Mouse (Mus musculus): ENCODE results near the gene Aqp8. TPM values are rescaled to one million over a fixed set of nuclear protein-coding genes. Genes with fewer than 3 reads are reported as not detected.

Gene Aqp8
- 86.1 and 125 TPM in 2 replicates for polyA plus RNA-seq (2015; fragmentation: Nextera tagmentation; extraction: Ambion mirVana)

DNA sequence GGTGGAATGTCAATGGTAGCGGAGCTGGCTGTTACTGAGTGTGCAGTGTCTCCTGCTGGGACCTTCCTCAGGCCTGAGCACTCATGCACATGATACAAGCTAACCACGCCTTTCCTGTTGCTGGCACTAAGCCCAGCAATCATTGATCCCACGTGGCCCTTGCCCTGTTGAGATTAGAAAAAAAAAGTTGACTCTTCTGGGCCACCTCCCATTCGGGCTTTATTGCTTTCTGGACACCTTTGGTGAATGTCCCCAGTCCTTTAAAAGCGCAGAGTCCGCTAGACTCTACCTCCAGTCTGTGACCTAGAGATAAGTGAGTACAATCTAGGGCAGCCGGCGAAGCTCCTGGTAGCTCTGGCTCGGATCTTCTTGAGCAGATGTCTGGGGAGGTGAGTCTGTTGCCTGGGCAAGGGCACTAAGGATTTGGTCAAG is at the start of gene Aqp8:
Aqp8 (plus strand) TSS at position 222 of the 432 bp plus-strand sequence.
- Histone ChIP-seq H3K27ac (ENCODE audit: low read length) (peak within 1 kb of the TSS; percentile 79), H3K9ac (ENCODE audit: low read depth, low read length) (peak within 1 kb of the TSS; percentile 41), H3K36me3 (ENCODE audit: control insufficient read depth, insufficient read depth) (no peaks in the 10 kb centered on the region), H3K4me2 (ENCODE audit: low read depth, low read length) (peak within 1 kb of the TSS; percentile 46), H3K4me1 (ENCODE audit: control insufficient read depth, low read depth, low read length) (peaks cover 57% of the 10 kb centered on the region), H3K27me3 (ENCODE audit: control insufficient read depth, insufficient read depth, low read depth, low read length) (no peaks in the 10 kb centered on the region), H3K4me3 (ENCODE audit: low read depth, low read length) (peak within 1 kb of the TSS; percentile 43), H3K9me3 (replicated peaks; ENCODE audit: control insufficient read depth, low read length) (no peaks in the 10 kb centered on the region)
- WGBS (ENCODE audit: insufficient replicate concordance) = 8% methylated on average over 9 of the region's 9 CpGs
- ATAC-seq (ENCODE audit: low read depth) = peak; percentile 86

DNA sequence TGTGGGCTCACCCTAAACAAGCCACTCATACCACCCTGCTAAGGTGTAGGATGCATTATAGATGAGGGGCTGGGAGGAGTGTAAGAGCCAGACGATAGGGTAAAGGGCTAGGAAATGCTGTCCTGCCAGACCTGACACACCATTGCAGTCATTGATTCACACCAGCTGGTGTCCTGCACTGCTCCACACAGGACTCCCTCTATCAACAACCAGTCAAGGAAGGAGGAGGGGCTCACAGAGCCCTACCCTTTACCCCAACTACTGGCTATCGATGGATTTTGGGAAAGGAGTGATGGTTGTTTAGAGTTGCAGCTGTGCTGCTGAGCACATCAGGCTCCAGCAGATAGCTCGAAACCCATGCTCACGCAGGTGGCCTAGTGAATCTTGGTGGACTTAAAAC is 45.3 kb upstream of the Aqp8 start:
- no peaks in the 10 kb centered on the region for H3K4me1 ChIP-seq (ENCODE audit: control insufficient read depth, low read depth, low read length)
- ATAC-seq (ENCODE audit: low read depth) = no peak
- H3K27me3 ChIP-seq (ENCODE audit: control insufficient read depth, insufficient read depth, low read depth, low read length) = no peaks in the 10 kb centered on the region
- H3K9ac ChIP-seq (ENCODE audit: low read depth, low read length) = no peak overlapping the region
- H3K27ac ChIP-seq (ENCODE audit: low read length) = no peak overlapping the region
- 68% methylated on average over 4 of the region's 4 CpGs for WGBS (ENCODE audit: insufficient replicate concordance)
- no peaks in the 10 kb centered on the region for H3K9me3 ChIP-seq (replicated peaks; ENCODE audit: control insufficient read depth, low read length)
- no peaks in the 10 kb centered on the region; the same call in 1 of the 2 replicates for H3K36me3 ChIP-seq (ENCODE audit: control insufficient read depth, insufficient read depth)
- no peak overlapping the region for H3K4me3 ChIP-seq (ENCODE audit: low read depth, low read length)
- no peak overlapping the region for H3K4me2 ChIP-seq (ENCODE audit: low read depth, low read length)

DNA sequence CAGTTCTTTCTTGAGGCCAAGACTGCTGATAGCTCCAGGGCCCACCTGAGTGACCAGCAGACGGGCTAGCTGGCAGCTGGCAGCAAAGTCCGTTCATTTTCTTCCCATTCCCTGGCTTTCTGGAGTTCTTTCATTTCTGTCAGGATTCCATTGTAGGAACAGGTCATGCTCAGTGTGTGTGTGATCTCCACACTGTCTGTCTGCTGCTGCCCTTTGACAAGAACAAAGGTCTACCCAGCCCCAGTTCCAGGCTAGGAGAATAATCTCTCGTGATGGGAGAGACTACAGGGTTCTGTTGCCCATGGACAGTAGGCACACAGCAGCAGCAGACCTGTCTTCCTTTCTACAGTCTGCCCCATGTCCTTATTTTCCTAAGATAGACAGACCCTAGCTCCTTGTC is 44.4 kb upstream of the Aqp8 start:
- peak overlapping the region; percentile 9; the same call in 1 of the 2 replicates for H3K27ac ChIP-seq (ENCODE audit: low read length)
- WGBS (ENCODE audit: insufficient replicate concordance) = 65% methylated on average over 3 of the region's 3 CpGs
- ATAC-seq (ENCODE audit: low read depth) = no peak
- H3K27me3 ChIP-seq (ENCODE audit: control insufficient read depth, insufficient read depth, low read depth, low read length) = no peaks in the 10 kb centered on the region
- no peaks in the 10 kb centered on the region for H3K9me3 ChIP-seq (replicated peaks; ENCODE audit: control insufficient read depth, low read length)
- no peak overlapping the region for H3K4me2 ChIP-seq (ENCODE audit: low read depth, low read length)
- no peaks in the 10 kb centered on the region for H3K4me1 ChIP-seq (ENCODE audit: control insufficient read depth, low read depth, low read length)
- no peak overlapping the region; the same call in 1 of the 2 replicates for H3K9ac ChIP-seq (ENCODE audit: low read depth, low read length)
- H3K36me3 ChIP-seq (ENCODE audit: control insufficient read depth, insufficient read depth) = no peaks in the 10 kb centered on the region; the same call in 1 of the 2 replicates
- H3K4me3 ChIP-seq (ENCODE audit: low read depth, low read length) = no peak overlapping the region

DNA sequence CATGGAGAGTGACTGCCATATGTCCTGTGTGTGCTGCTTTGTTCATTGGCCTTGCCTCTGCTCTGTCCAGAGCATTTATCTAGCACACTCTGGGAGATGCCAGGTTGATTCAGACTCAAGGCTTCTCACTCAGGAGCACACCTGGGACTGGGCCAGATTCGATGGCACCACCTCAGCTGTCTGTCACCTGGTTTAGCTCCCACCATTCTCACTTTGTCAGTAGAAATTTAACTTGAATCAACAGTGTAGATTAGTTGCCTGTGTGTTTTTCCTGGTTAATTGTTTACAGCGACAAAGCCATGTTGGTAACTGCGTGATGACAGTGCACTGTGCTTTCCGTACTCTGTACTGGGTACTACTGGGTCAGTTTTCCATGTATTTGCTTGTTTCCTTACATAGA is 42.1 kb upstream of the Aqp8 start:
- Histone ChIP-seq H3K36me3 (ENCODE audit: control insufficient read depth, insufficient read depth) (no peaks in the 10 kb centered on the region), H3K9ac (ENCODE audit: low read depth, low read length) (no peak overlapping the region), H3K4me2 (ENCODE audit: low read depth, low read length) (no peak overlapping the region), H3K27ac (ENCODE audit: low read length) (peak overlapping the region; percentile 73), H3K4me3 (ENCODE audit: low read depth, low read length) (no peak overlapping the region), H3K9me3 (replicated peaks; ENCODE audit: control insufficient read depth, low read length) (no peaks in the 10 kb centered on the region), H3K4me1 (ENCODE audit: control insufficient read depth, low read depth, low read length) (no peaks in the 10 kb centered on the region; the same call in 1 of the 2 replicates), H3K27me3 (ENCODE audit: control insufficient read depth, insufficient read depth, low read depth, low read length) (no peaks in the 10 kb centered on the region)
- peak; percentile 78 for ATAC-seq (ENCODE audit: low read depth)
- WGBS (ENCODE audit: insufficient replicate concordance) = 75% methylated on average over 4 of the region's 4 CpGs

DNA sequence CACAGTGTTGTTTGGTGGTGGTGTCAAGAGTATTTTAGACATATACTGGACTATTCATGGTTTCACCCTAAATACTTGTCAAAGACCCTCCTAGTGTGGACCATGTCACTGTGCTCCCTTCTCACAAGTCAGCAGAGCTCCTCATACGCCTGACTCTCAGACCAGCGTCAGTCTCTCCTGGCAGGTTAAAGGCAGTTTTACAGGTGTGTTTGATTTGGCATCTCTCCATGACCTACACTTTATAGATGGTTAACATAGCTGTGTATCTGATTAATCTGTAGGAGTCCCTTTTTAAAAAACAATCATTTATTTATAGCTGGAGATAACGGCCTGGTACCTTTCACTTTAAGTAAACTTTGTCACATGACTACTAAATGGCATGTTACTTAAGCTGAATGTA is 40.1 kb upstream of the Aqp8 start:
- Histone ChIP-seq H3K27ac (ENCODE audit: low read length) (no peak overlapping the region), H3K9ac (ENCODE audit: low read depth, low read length) (no peak overlapping the region), H3K4me2 (ENCODE audit: low read depth, low read length) (no peak overlapping the region), H3K9me3 (replicated peaks; ENCODE audit: control insufficient read depth, low read length) (no peaks in the 10 kb centered on the region), H3K4me1 (ENCODE audit: control insufficient read depth, low read depth, low read length) (no peaks in the 10 kb centered on the region; the same call in 1 of the 2 replicates), H3K4me3 (ENCODE audit: low read depth, low read length) (no peak overlapping the region), H3K36me3 (ENCODE audit: control insufficient read depth, insufficient read depth) (no peaks in the 10 kb centered on the region), H3K27me3 (ENCODE audit: control insufficient read depth, insufficient read depth, low read depth, low read length) (no peaks in the 10 kb centered on the region)
- ATAC-seq (ENCODE audit: low read depth) = no peak
- 75% methylated on average over 3 of the region's 3 CpGs for WGBS (ENCODE audit: insufficient replicate concordance)

DNA sequence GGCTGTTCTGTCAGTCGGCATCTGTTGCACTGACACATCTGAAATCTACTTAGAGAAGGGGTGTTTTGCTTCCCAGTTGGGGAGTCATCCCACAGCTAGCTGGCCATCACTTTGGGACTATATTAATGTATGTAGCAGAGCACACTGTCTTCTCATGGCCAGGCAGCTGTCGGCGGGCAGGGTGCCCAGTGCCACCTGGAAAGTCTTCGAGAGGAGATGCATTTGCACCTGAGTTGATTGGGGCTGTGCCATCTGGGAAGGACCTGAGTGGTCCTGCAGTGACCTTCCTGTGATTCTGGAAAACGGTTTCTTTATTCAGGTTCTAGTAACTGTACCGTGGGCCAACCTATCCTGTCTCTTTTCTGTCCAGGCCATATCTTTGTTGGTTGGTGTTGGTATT is 37.8 kb upstream of the Aqp8 start:
- no peaks in the 10 kb centered on the region for H3K27me3 ChIP-seq (ENCODE audit: control insufficient read depth, insufficient read depth, low read depth, low read length)
- H3K36me3 ChIP-seq (ENCODE audit: control insufficient read depth, insufficient read depth) = no peaks in the 10 kb centered on the region
- H3K4me2 ChIP-seq (ENCODE audit: low read depth, low read length) = no peak overlapping the region
- no peak overlapping the region for H3K4me3 ChIP-seq (ENCODE audit: low read depth, low read length)
- H3K27ac ChIP-seq (ENCODE audit: low read length) = no peak overlapping the region
- H3K9ac ChIP-seq (ENCODE audit: low read depth, low read length) = no peak overlapping the region
- WGBS (ENCODE audit: insufficient replicate concordance) = 74% methylated on average over 6 of the region's 6 CpGs
- no peak for ATAC-seq (ENCODE audit: low read depth)
- no peaks in the 10 kb centered on the region for H3K9me3 ChIP-seq (replicated peaks; ENCODE audit: control insufficient read depth, low read length)
- H3K4me1 ChIP-seq (ENCODE audit: control insufficient read depth, low read depth, low read length) = no peaks in the 10 kb centered on the region; the same call in 1 of the 2 replicates

DNA sequence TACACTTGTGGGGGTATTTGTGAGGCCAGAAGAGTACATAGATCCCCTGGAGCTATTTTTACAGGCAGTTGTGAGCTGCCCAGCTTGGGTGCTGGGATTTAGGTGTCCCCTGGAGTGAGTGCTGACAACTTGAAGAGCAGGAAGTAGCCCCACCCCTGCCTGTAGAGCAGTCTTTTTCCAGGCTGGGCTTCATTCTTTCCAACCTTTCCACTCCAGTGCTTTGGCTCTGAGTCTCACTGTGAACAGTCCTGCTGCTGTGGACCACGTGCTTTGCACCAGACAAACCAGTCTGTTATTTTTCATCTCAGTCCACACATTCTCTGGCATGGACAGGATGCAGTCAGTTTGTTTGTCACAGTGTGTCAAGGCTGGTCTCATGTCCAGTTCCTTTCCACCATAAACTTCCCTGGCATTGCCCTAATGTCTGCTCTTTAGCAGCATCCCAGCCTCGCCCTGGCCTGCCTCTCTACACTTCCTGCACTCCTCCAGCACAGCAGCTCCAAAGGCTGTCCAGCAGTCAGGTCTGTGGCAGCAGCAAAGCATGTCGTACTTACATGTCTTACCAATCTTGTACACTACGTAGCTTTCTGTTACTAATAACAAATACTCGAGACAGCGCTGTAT is 36.8 kb upstream of the Aqp8 start:
- Histone ChIP-seq H3K4me3 (ENCODE audit: low read depth, low read length) (no peak overlapping the region), H3K9ac (ENCODE audit: low read depth, low read length) (no peak overlapping the region), H3K27ac (ENCODE audit: low read length) (no peak overlapping the region), H3K27me3 (ENCODE audit: control insufficient read depth, insufficient read depth, low read depth, low read length) (no peaks in the 10 kb centered on the region), H3K4me1 (ENCODE audit: control insufficient read depth, low read depth, low read length) (no peaks in the 10 kb centered on the region; the same call in 1 of the 2 replicates), H3K4me2 (ENCODE audit: low read depth, low read length) (no peak overlapping the region), H3K9me3 (replicated peaks; ENCODE audit: control insufficient read depth, low read length) (no peaks in the 10 kb centered on the region), H3K36me3 (ENCODE audit: control insufficient read depth, insufficient read depth) (no peaks in the 10 kb centered on the region)
- no peak for ATAC-seq (ENCODE audit: low read depth)
- WGBS (ENCODE audit: insufficient replicate concordance) = 75% methylated on average over 6 of the region's 6 CpGs

DNA sequence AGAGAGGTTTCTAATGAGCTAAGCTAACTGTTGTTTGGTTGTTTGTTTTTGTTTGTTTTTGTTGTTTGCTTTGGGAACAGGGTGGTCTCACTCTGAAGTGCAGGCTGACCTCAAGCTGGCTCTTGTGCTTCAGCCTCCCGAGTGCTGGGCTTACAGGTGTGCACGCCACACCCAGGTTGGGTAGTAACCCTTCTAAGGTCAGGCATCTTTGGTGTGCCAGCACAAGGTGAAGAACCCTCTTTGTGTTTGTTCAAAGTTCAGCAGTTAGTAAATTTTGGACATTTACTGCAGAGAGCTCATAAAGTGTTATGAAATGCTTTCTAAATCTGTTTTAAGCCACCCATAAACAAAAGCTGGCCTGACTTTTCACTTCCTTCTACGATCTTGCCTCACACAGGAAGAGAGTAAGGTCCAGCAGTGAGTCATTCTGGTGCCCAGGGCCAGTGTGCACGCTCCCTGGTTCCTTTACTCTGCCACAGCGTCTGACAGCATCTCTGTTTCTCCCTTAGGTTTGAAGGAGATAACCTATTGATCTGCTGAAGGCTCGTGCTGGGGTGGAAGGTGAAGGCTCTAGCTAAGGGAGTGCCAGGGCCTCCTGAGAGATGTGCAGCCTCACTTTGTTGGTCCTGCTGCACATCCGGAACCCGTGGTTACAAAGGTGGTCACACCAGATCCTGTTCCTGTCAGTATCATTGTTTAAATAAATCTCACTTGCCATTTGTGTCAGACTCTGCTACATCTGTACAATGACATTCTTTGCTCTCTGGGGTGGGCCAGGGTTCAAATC is 32.3 kb upstream of the Aqp8 start:
- Histone ChIP-seq H3K27me3 (ENCODE audit: control insufficient read depth, insufficient read depth, low read depth, low read length) (no peaks in the 10 kb centered on the region), H3K4me3 (ENCODE audit: low read depth, low read length) (no peak overlapping the region), H3K36me3 (ENCODE audit: control insufficient read depth, insufficient read depth) (no peaks in the 10 kb centered on the region), H3K4me2 (ENCODE audit: low read depth, low read length) (no peak overlapping the region), H3K9ac (ENCODE audit: low read depth, low read length) (no peak overlapping the region), H3K9me3 (replicated peaks; ENCODE audit: control insufficient read depth, low read length) (no peaks in the 10 kb centered on the region), H3K4me1 (ENCODE audit: control insufficient read depth, low read depth, low read length) (no peaks in the 10 kb centered on the region; the same call in 1 of the 2 replicates), H3K27ac (ENCODE audit: low read length) (peak overlapping the region; percentile 12; the same call in 1 of the 2 replicates)
- peak; percentile 56; the same call in 1 of the 2 replicates for ATAC-seq (ENCODE audit: low read depth)
- 48% methylated on average over 8 of the region's 8 CpGs for WGBS (ENCODE audit: insufficient replicate concordance)

DNA sequence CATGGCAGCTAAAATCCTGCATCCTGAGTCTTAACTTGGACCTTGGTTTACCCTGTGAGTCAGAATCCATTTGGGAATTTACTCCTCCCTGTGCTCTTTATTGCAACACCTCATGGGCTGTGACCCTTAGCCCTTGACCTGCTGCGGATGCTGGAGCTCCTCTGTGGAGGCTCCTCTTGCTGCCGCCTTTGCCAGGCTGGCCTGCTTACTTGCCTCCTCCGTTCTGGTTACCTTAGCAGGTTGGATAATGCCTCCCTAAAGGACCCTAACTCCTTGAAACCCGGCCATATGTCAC is 31.7 kb upstream of the Aqp8 start:
- Histone ChIP-seq H3K27ac (ENCODE audit: low read length) (no peak overlapping the region; the same call in 1 of the 2 replicates), H3K4me3 (ENCODE audit: low read depth, low read length) (no peak overlapping the region), H3K9me3 (replicated peaks; ENCODE audit: control insufficient read depth, low read length) (no peaks in the 10 kb centered on the region), H3K36me3 (ENCODE audit: control insufficient read depth, insufficient read depth) (no peaks in the 10 kb centered on the region), H3K4me2 (ENCODE audit: low read depth, low read length) (no peak overlapping the region), H3K27me3 (ENCODE audit: control insufficient read depth, insufficient read depth, low read depth, low read length) (no peaks in the 10 kb centered on the region), H3K4me1 (ENCODE audit: control insufficient read depth, low read depth, low read length) (no peaks in the 10 kb centered on the region; the same call in 1 of the 2 replicates), H3K9ac (ENCODE audit: low read depth, low read length) (no peak overlapping the region)
- WGBS (ENCODE audit: insufficient replicate concordance) = 70% methylated on average over 4 of the region's 4 CpGs
- peak; percentile 67 for ATAC-seq (ENCODE audit: low read depth)
